Mouse (Mus musculus): ENCODE data around the gene Wdr41. TPM values are rescaled to one million over a fixed set of nuclear protein-coding genes. Genes with fewer than 3 reads are reported as not detected.

Wdr41 gene
- total RNA-seq, 2 experiments from 2014 or later, result 20.0 to 20.9 TPM

DNA sequence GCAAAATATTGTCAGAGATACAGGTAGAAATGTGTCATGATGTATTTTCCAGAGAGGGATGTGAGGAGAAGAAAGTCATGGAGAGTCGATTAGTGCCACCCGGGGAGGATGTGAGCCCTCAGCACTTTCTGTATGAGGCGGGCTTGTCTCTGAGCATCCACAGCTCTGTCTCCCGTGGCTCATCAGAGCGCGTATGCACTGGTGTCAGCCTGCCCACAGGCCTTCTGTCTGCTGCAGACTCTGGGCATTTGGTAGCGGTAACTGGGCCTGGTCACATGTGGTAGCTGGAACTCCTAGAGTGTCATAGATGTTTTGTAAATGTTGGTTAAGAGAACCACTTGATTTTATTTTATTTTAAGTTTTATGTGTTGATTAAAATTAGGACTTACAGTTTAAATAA lies 33.1 kb downstream of the Wdr41 start:
- intact Hi-C loops (cut with DNase I), result no loop called here

DNA sequence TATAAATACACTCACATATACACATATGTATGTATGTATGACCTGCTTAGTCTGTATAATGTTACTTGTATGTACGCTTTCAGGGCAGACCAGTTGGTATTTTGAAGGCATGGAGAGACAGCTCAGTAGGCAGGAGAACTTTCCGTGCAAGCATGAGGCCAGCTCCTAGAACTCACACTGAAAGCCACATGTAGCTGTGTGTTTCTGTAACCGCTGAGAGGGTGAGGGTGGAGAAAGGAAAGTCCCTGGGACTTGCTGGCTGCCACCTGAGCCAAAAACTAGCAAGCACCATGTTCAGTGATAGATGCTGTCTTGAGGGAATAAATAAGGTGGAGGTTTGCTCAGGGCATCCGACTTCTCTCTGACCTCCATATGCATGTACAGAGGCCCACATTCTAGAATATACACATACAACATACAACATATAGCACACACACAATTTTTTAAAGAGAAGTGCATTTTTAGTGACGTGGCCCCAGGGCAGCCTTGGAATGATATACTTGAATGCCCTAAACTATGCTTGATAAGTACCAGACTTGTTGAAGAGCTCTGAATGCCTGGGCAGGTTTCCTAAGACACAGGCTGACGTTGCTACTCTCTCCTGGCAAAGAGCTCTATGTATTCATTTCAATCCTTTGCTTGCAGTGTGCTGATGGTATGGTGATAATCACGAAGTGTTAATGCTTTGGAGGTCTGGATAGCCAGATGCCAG lies 35.6 kb downstream of the Wdr41 start:
- Histone ChIP-seq H3K27ac (no peak overlapping the region), H3K4me3 (no peak overlapping the region)
- TF ChIP-seq CTCF (IDR thresholded peaks at IDR 0.05), result no peak
- intact Hi-C loops (cut with DNase I), result no loop called here
- no peak for DNase-seq (ENCODE audit: extremely low spot score in 1 of 2, low spot score in 2 of 2)

More for the DNA sequence above, 33.1 kb downstream of the Wdr41 start:
- no peak for DNase-seq (ENCODE audit: extremely low spot score in 1 of 2, low spot score in 2 of 2)
- Histone ChIP-seq H3K27ac (no peak overlapping the region), H3K4me3 (no peak overlapping the region)
- no peak for TF ChIP-seq CTCF (IDR thresholded peaks at IDR 0.05)

DNA sequence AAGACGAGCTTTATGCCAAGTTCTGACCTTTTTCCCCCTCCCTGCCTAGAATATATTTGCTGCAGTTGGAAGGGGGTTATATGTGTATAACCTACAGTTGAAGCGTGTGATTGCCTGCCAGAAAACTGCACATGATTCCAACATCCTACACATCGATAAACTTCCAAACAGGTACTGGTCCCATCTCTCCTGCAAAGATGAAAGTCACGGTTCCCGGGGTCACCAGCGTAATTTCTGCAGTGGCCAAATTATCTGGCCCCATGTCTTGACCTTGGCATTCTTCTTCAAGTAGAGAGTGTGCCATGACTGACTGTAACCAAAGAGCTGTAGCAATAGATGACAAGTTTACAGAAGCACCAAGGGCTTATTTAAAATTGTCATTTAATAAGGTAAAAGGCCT lies 41.1 kb downstream of the Wdr41 start:
- intact Hi-C loops (cut with DNase I), result no loop called here
- no peak overlapping the region for H3K4me3 ChIP-seq
- no peak for TF ChIP-seq CTCF (IDR thresholded peaks at IDR 0.05)
- DNase-seq (ENCODE audit: extremely low spot score in 1 of 2, low spot score in 2 of 2), result no peak
- H3K27ac ChIP-seq, result no peak overlapping the region

DNA sequence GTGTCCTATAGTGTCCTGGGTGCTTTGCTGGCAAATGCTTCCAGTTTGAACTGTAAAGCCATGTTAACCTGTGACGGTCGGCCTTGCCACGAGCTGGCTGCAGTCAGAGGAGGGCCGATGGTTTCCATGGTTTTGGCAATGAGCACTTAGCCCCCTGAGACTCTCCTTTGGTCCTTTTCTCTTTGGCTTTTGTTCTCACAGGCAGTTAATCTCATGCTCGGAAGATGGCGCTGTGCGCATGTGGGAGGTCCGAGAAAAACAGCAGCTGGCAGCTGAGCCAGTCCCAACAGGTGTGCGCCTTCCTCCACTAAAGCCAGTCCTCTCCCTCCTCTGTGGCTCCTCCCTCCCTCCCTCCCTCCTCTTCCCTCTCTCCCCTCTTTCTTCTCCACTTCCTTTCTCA lies 41.8 kb downstream of the Wdr41 start:
- no peak overlapping the region for H3K4me3 ChIP-seq
- intact Hi-C loops (cut with DNase I), result loop anchor here (1.0 to 2.0 kb wide), 2 partner anchors 269 to 329 kb away; no protein-coding TSS in a partner anchor
- peak; percentile 77 for TF ChIP-seq CTCF (IDR thresholded peaks at IDR 0.05)
- DNase-seq (ENCODE audit: extremely low spot score in 1 of 2, low spot score in 2 of 2), result peak; percentile 75 to 79
- no peak overlapping the region for H3K27ac ChIP-seq

DNA sequence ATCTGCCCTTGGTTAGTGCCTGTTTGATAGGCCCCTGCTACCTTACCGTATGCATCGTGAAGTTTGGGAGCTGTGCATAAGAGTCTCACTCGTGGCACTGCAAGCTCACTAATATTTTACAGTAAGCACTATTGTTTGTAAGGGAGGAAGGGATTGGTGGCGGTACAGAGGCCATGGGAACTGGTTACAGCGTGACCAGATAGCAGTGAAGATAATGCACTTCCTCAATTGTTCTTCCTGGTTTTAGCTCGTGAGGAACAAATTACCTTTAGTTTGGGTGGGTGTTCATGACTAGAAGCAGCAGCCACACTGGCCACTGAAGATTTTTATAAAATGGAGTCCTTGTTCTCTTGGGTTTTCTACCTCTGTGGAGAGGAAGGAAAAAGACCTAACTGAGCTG lies 43.2 kb downstream of the Wdr41 start:
- intact Hi-C loops (cut with DNase I), result loop anchor here (2.0 kb wide), 1 partner anchor 327 kb away; no protein-coding TSS in a partner anchor
- TF ChIP-seq CTCF (IDR thresholded peaks at IDR 0.05), result no peak
- DNase-seq (ENCODE audit: extremely low spot score in 1 of 2, low spot score in 2 of 2), result no peak
- Histone ChIP-seq H3K27ac (no peak overlapping the region), H3K4me3 (no peak overlapping the region)

DNA sequence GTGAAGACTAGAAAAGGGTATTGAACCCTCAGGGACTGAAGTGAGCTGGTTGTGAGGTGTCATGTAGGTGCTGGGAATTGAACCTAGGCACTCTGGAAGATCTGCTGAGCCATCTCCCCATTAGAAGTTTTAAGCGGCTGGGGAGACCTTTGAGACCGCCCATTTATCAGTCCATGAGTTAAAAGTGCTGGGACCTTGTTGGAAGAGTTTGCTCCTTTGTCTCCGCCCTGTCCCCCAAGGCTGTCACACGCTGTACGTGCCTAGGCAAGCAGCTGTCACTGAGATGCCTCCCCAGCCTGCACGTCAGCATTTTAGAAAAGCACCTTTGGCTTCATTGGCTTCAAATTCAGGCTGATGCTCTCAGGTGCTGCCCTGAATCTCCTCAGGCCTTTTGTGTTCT lies 44.1 kb downstream of the Wdr41 start:
- DNase-seq (ENCODE audit: extremely low spot score in 1 of 2, low spot score in 2 of 2), result no peak
- Histone ChIP-seq H3K4me3 (no peak overlapping the region), H3K27ac (no peak overlapping the region)
- no peak for TF ChIP-seq CTCF (IDR thresholded peaks at IDR 0.05)
- intact Hi-C loops (cut with DNase I), result loop anchor here (5.0 kb wide), 1 partner anchor 197 kb away; no protein-coding TSS in a partner anchor

DNA sequence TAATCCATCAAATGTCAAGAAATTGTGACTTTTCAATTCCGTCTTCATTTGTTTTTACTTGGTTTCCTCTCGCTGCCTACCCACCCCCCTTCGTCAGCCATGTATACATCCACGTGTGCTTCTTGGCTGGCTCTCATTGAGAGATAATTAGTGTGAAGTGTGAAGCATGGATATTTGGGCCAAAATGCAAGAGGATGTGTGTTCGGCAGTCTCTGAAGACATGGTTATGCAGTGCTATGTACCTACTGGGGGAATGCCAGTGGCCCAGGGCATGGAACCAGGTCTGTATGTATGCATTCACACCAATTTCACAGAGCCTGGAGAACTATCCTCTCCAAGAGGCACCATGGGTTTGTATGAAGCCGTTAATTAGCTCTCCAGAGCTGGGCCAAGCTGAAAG lies 54.7 kb downstream of the Wdr41 start:
- Histone ChIP-seq H3K27ac (no peak overlapping the region), H3K4me3 (no peak overlapping the region)
- no peak for DNase-seq (ENCODE audit: extremely low spot score in 1 of 2, low spot score in 2 of 2)
- intact Hi-C loops (cut with DNase I), result loop anchor here (5.0 kb wide), 1 partner anchor 191 kb away; no protein-coding TSS in a partner anchor
- TF ChIP-seq CTCF (IDR thresholded peaks at IDR 0.05), result no peak

DNA sequence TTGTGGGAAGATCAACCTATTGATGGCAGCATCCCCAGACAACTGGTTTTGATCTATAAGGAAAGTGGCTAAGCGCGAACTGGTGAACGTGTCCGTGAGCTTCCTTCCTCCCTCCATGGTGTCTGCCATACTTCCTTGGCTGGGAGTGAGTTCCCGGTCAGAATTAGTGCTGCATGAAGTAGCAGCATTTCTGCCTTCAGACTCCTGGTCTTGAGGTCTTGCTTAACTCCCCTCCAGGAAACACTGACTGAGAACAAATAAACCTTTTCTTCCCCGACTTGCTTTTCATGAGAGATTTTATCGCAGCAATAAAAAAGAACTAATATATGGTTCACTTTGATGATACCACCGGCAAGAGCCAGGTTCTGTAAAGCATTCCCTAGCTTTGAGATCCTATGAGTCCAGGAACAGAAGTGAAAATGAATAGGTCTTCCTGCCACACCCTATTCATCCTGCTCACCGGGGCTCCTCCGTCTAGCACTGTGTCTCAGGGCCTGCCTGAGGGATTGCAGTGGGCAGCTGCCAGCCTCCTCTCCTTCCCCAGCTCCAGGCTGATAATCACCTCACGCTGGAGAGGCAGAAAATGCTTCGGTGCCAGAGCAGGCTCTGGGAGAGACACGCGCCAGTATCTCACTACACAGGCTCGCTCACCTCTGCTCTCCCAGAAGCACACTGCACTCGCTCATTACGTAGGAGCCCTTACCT lies 56.1 kb downstream of the Wdr41 start:
- Histone ChIP-seq H3K27ac (0 out of 2 replicates have a peak overlapping the region, but pooled peaks have one; percentile 28), H3K4me3 (no peak overlapping the region)
- intact Hi-C loops (cut with DNase I), result loop anchor here (5.0 kb wide), 1 partner anchor 190 kb away; no protein-coding TSS in a partner anchor
- no peak for TF ChIP-seq CTCF (IDR thresholded peaks at IDR 0.05)
- DNase-seq (ENCODE audit: extremely low spot score in 1 of 2, low spot score in 2 of 2), result no peak

DNA sequence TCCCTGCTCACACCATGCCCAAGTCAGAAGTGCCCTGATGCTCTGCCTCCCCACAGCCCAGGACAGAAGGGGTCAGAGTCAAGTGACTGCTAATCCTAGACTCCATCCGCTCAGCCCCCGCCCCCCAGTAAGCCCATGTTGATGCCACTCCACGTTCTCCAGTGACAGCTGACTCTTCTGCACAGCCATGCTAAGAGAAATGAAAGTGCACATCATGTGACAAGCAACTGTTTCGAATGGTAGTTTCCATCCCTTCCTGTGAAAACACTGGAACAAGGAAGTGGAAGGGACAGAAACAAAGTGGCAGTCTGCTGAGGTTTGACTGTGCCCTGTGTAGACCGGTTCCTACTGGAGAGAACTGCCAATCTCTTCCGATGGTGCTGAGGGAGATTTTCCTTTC lies 56.8 kb downstream of the Wdr41 start:
- DNase-seq (ENCODE audit: extremely low spot score in 1 of 2, low spot score in 2 of 2), result no peak
- Histone ChIP-seq H3K27ac (peak overlapping the region; percentile 87; the same call in 1 of the 2 replicates), H3K4me3 (no peak overlapping the region)
- no peak for TF ChIP-seq CTCF (IDR thresholded peaks at IDR 0.05)
- intact Hi-C loops (cut with DNase I), result loop anchor here (5.0 kb wide), 1 partner anchor 189 kb away; no protein-coding TSS in a partner anchor

DNA sequence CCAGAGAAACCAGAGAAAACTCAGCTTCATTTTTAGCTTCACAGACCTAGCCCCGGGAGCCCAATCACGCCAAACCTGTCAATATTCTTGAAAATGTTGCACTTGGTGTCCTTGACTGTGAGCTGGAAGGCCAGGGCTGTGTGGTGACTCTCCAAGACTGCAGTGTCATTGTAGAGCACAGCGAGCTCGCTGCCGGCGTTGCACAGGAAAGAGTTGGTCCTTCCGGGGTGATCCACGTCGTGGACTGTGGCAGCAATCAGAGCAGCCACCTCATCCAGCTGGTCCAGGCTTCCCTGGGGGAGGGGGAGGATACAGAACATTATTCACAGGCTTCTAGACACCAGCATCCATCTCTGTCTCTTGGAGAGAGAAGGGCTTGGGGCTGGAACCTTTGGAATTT lies 58.0 kb downstream of the Wdr41 start:
- TF ChIP-seq CTCF (IDR thresholded peaks at IDR 0.05), result no peak
- H3K4me3 ChIP-seq, result no peak overlapping the region
- intact Hi-C loops (cut with DNase I), result loop anchor here (5.0 kb wide), 1 partner anchor 188 kb away; no protein-coding TSS in a partner anchor
- H3K27ac ChIP-seq, result peak overlapping the region; percentile 87
- no peak for DNase-seq (ENCODE audit: extremely low spot score in 1 of 2, low spot score in 2 of 2)

DNA sequence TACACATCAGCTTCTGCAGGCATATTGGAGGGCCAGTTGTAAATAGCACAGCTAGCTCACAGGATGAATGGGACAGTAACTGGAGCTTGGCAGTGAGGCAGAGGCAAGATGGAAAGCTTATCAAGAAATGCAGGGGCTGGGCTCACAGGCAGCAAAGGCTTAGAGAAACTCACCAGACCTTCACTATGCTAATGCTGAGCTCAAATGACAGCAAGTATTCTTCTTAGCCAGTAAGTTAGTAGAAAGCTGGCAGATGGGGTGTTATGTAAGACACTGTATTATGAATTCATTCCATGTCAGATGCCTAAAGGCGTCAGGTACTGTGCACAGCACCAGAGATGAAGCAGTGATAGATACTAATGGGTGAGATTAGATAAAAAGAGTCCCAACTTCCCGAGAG lies 58.6 kb downstream of the Wdr41 start:
- DNase-seq (ENCODE audit: extremely low spot score in 1 of 2, low spot score in 2 of 2), result no peak
- no peak for TF ChIP-seq CTCF (IDR thresholded peaks at IDR 0.05)
- Histone ChIP-seq H3K4me3 (no peak overlapping the region), H3K27ac (peak overlapping the region; percentile 87)
- intact Hi-C loops (cut with DNase I), result loop anchor here (5.0 kb wide), 1 partner anchor 188 kb away; no protein-coding TSS in a partner anchor

DNA sequence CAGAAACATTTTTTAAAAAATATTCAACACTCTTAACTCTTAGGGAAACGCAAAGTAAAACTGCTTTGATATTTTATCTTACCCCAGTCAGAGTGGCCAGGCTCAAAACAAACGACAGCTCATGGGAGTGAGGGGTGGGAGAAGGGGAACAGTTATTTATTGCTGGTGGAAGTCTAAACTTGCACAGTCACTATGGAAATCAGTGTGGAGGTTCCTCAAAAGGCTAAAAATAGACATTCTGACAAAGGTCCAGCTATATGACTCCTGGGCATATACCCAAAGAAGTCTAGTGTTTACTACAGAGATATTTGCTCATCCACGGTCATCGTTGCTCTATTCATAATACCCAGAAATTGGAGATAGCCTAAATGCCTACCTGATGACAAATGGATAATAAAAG lies 62.1 kb downstream of the Wdr41 start:
- DNase-seq (ENCODE audit: extremely low spot score in 1 of 2, low spot score in 2 of 2), result no peak
- no peak for TF ChIP-seq CTCF (IDR thresholded peaks at IDR 0.05)
- H3K4me3 ChIP-seq, result no peak overlapping the region
- H3K27ac ChIP-seq, result no peak overlapping the region
- intact Hi-C loops (cut with DNase I), result no loop called here

All from left cerebral cortex, adult 2 months (tissue).